Mouse (Mus musculus) liver, embryonic 16.5 days (tissue): ENCODE results near the gene Tbc1d22a. TPM values are rescaled to one million over a fixed set of nuclear protein-coding genes. Genes with fewer than 3 reads are reported as not detected.

Source experiments
- ATAC-seq: fragments of 200-750 bp; cut with Nextera tagmentation; 2 replicates; pipeline ENCODE4 v1.8.0; 2017; ENCODE audit warnings: low read depth, mild to moderate bottlenecking, moderate number of reproducible peaks, moderate library complexity
- H3K27ac ChIP-seq: fragments of 300-500 bp; sonication (generic); 2 replicates; pipeline ENCODE4 v1.5.1; 2014; ENCODE audit warnings: mild to moderate bottlenecking, low read length
- H3K27me3 ChIP-seq: fragments of 300-500 bp; sonication (generic); 2 replicates; pipeline ENCODE4 v1.6.1; 2014; ENCODE audit warnings: low read depth, low read length, mixed read lengths; ENCODE audit not compliant: control insufficient read depth, insufficient read depth
- H3K36me3 ChIP-seq: fragments of 300-500 bp; sonication (generic); 2 replicates; pipeline ENCODE4 v1.6.1; 2014; ENCODE audit warnings: mild to moderate bottlenecking; ENCODE audit not compliant: control insufficient read depth, insufficient read depth
- H3K4me1 ChIP-seq: fragments of 300-500 bp; sonication (generic); 2 replicates; pipeline ENCODE4 v1.6.1; 2014; ENCODE audit warnings: low read depth, low read length, mixed read lengths; ENCODE audit not compliant: control insufficient read depth
- H3K4me2 ChIP-seq: fragments of 300-500 bp; sonication (generic); 2 replicates; pipeline ENCODE4 v1.6.1; 2014; ENCODE audit warnings: low read depth, low read length, mixed read lengths
- H3K4me3 ChIP-seq: fragments of 300-500 bp; sonication (generic); 2 replicates; pipeline ENCODE4 v1.5.1; 2014; ENCODE audit warnings: low read depth, mild to moderate bottlenecking, low read length
- H3K9ac ChIP-seq: fragments of 300-500 bp; sonication (generic); 2 replicates; pipeline ENCODE4 v1.6.1; 2014; ENCODE audit warnings: low read depth, low read length
- H3K9me3 ChIP-seq: fragments of 300-500 bp; sonication (generic); replicated peaks from 2 replicates; pipeline ENCODE4 v1.6.1; 2016; ENCODE audit warnings: low read length; ENCODE audit not compliant: control insufficient read depth
- WGBS: fragments of 180-500 bp; shearing (Covaris S2); extraction: QIAGEN DNeasy Blood & Tissue Kit; methylation state at CpG from one replicate; pipeline ENCODE4 v1.1.7; 2014; ENCODE audit not compliant: insufficient replicate concordance; 5-methylcytosine and 5-hydroxymethylcytosine counted together
- polyA plus RNA-seq: library from polyadenylated mRNA; unstranded; fragments of >200 nt; fragmentation: Nextera tagmentation; extraction: Ambion mirVana; gene quantifications from 2 replicates; pipeline ENCODE4 v1.2.1, GENCODE M21; 2015

The Tbc1d22a gene
- polyA plus RNA-seq, 1 experiment from 2014 or later: 8.1 TPM

- 74% methylated on average over 8 of the region's 8 CpGs for WGBS
- H3K4me1 ChIP-seq: no peaks in the 10 kb centered on the region
- H3K9me3 ChIP-seq: no peaks in the 10 kb centered on the region
- no peaks in the 10 kb centered on the region for H3K36me3 ChIP-seq
- H3K9ac ChIP-seq: no peak overlapping the region
- H3K27ac ChIP-seq: no peak overlapping the region
- H3K4me2 ChIP-seq: no peak overlapping the region
- no peak for ATAC-seq
- no peaks in the 10 kb centered on the region for H3K27me3 ChIP-seq
- H3K4me3 ChIP-seq: no peak overlapping the region
Observed at GRCm38 (mm10) chr15:86429766-86430335, 215.6 kb downstream of the Tbc1d22a start.

GRCm38 (mm10) chr15:86431539-86432080, 217.4 kb downstream of the Tbc1d22a start:
- Histone ChIP-seq H3K4me1 (no peaks in the 10 kb centered on the region), H3K9ac (no peak overlapping the region), H3K4me2 (no peak overlapping the region), H3K27ac (no peak overlapping the region), H3K27me3 (no peaks in the 10 kb centered on the region), H3K4me3 (no peak overlapping the region), H3K9me3 (no peaks in the 10 kb centered on the region), H3K36me3 (no peaks in the 10 kb centered on the region)
- WGBS: 82% methylated on average over 11 of the region's 11 CpGs
- ATAC-seq: no peak

GRCm38 (mm10) chr15:86432791-86433190, 218.5 kb downstream of the Tbc1d22a start:
- H3K27me3 ChIP-seq: no peaks in the 10 kb centered on the region
- no peak overlapping the region for H3K27ac ChIP-seq
- H3K9me3 ChIP-seq: no peaks in the 10 kb centered on the region
- no peaks in the 10 kb centered on the region for H3K36me3 ChIP-seq
- H3K4me1 ChIP-seq: no peaks in the 10 kb centered on the region
- no peak for ATAC-seq
- no peak overlapping the region for H3K9ac ChIP-seq
- H3K4me2 ChIP-seq: no peak overlapping the region
- no peak overlapping the region for H3K4me3 ChIP-seq

GRCm38 (mm10) chr15:86433378-86433777, 219.1 kb downstream of the Tbc1d22a start:
- Histone ChIP-seq H3K27ac (no peak overlapping the region), H3K9me3 (no peaks in the 10 kb centered on the region), H3K4me3 (no peak overlapping the region), H3K36me3 (no peaks in the 10 kb centered on the region), H3K4me1 (no peaks in the 10 kb centered on the region), H3K4me2 (no peak overlapping the region), H3K27me3 (no peaks in the 10 kb centered on the region), H3K9ac (no peak overlapping the region)
- 78% methylated on average over 8 of the region's 8 CpGs for WGBS
- no peak for ATAC-seq

- Histone ChIP-seq H3K27ac (no peak overlapping the region), H3K9ac (no peak overlapping the region), H3K4me2 (no peak overlapping the region), H3K36me3 (no peaks in the 10 kb centered on the region), H3K4me1 (peaks cover 4% of the 10 kb centered on the region), H3K9me3 (no peaks in the 10 kb centered on the region), H3K4me3 (no peak overlapping the region), H3K27me3 (no peaks in the 10 kb centered on the region)
- ATAC-seq: no peak
- WGBS: 65% methylated on average over 3 of the region's 3 CpGs
Observed at GRCm38 (mm10) chr15:86434241-86434640, 220.0 kb downstream of the Tbc1d22a start.

- Histone ChIP-seq H3K4me1 (peaks cover 9% of the 10 kb centered on the region), H3K4me2 (no peak overlapping the region), H3K9me3 (no peaks in the 10 kb centered on the region), H3K36me3 (no peaks in the 10 kb centered on the region), H3K27me3 (no peaks in the 10 kb centered on the region), H3K9ac (no peak overlapping the region), H3K27ac (no peak overlapping the region), H3K4me3 (no peak overlapping the region)
- no peak for ATAC-seq
- WGBS: 77% methylated on average over 2 of the region's 2 CpGs
Observed at GRCm38 (mm10) chr15:86437346-86437745, 223.1 kb downstream of the Tbc1d22a start.

- Histone ChIP-seq H3K4me2 (no peak overlapping the region; the same call in 1 of the 2 replicates), H3K9ac (no peak overlapping the region), H3K36me3 (no peaks in the 10 kb centered on the region), H3K4me3 (no peak overlapping the region), H3K4me1 (peaks cover 9% of the 10 kb centered on the region), H3K9me3 (no peaks in the 10 kb centered on the region), H3K27ac (no peak overlapping the region), H3K27me3 (no peaks in the 10 kb centered on the region)
- ATAC-seq: peak; percentile 75
- 54% methylated on average over 15 of the region's 15 CpGs for WGBS
Observed at GRCm38 (mm10) chr15:86439015-86439796, 224.9 kb downstream of the Tbc1d22a start.

GRCm38 (mm10) chr15:86444271-86444670, 230.0 kb downstream of the Tbc1d22a start:
- H3K9me3 ChIP-seq: no peaks in the 10 kb centered on the region
- no peak for ATAC-seq
- H3K9ac ChIP-seq: no peak overlapping the region
- no peaks in the 10 kb centered on the region for H3K36me3 ChIP-seq
- H3K27ac ChIP-seq: no peak overlapping the region
- WGBS: 66% methylated on average over 2 of the region's 2 CpGs
- peaks cover 5% of the 10 kb centered on the region for H3K4me1 ChIP-seq
- no peaks in the 10 kb centered on the region for H3K27me3 ChIP-seq
- H3K4me2 ChIP-seq: no peak overlapping the region
- no peak overlapping the region for H3K4me3 ChIP-seq

GRCm38 (mm10) chr15:86446064-86446463, 231.8 kb downstream of the Tbc1d22a start:
- Histone ChIP-seq H3K9ac (no peak overlapping the region), H3K4me2 (no peak overlapping the region), H3K9me3 (no peaks in the 10 kb centered on the region), H3K36me3 (no peaks in the 10 kb centered on the region), H3K27ac (no peak overlapping the region), H3K27me3 (no peaks in the 10 kb centered on the region), H3K4me3 (no peak overlapping the region), H3K4me1 (no peaks in the 10 kb centered on the region)
- ATAC-seq: no peak
